Comparison of ENCODE assay signal across 27 mouse cellular contexts in genomic region chr5:27664111-27664510, GRCm38 (mm10).
DNase-seq lines count a peak whose midpoint lies in the region; ATAC-seq and TF ChIP-seq lines count a peak whose summit lies in the region.
"Had no signal": no experiment of that assay in that cellular context is flagged by ENCODE, and none has a peak within 500 bp of the region (broad histone marks: within the 10 kb centered on the region; RNA-seq: fewer than 3 reads in every experiment).

No protein-coding gene starts in this region.

- no peak for TF ChIP-seq CTCF in liver, embryonic 14.5 days (IDR thresholded peaks at IDR 0.05; ENCODE audit: low read depth)

- no peaks in the 10 kb centered on the region; the same call in 1 of the 2 replicates for H3K9me3 ChIP-seq in megakaryocyte, embryonic 14.5 days
- no peaks in the 10 kb centered on the region for H3K9me3 ChIP-seq in liver, embryonic 11.5 days (ENCODE audit: control insufficient read depth, low read length)
- H3K9me3 ChIP-seq in liver, embryonic 14.5 days (ENCODE audit: control insufficient read depth, low read length) = no peaks in the 10 kb centered on the region
- H3K9me3 ChIP-seq: forebrain, embryonic 12.5 days; forebrain, embryonic 15.5 days; G1E; heart, embryonic 10.5 days; heart, embryonic 13.5 days; hindbrain, embryonic 12.5 days; hindbrain, embryonic 15.5 days had no signal

- no peaks in the 10 kb centered on the region for H3K4me1 ChIP-seq in megakaryocyte, embryonic 14.5 days
- H3K4me1 ChIP-seq in liver, embryonic 11.5 days (replicated peaks; ENCODE audit: control insufficient read depth, insufficient read depth, low read length) = peaks cover 4% of the 10 kb centered on the region; the same call in 1 of the 2 replicates
- peaks cover 16 to 36% of the 10 kb centered on the region in 2 experiments for H3K4me1 ChIP-seq in liver, embryonic 14.5 days (replicated peaks; ENCODE audit: control insufficient read depth in 2 of 2, insufficient read depth in 2 of 2, low read length in 1 of 2)
- H3K4me1 ChIP-seq: forebrain, embryonic 12.5 days; forebrain, embryonic 15.5 days; heart, embryonic 10.5 days; hindbrain, embryonic 12.5 days; hindbrain, embryonic 15.5 days had no signal

- no peak overlapping the region for H3K27ac ChIP-seq in liver, embryonic 11.5 days (ENCODE audit: low read depth, low read length)
- peak overlapping the region; percentile 4; the same call in 1 of the 2 replicates for H3K27ac ChIP-seq in liver, embryonic 14.5 days
- H3K27ac ChIP-seq: forebrain, embryonic 12.5 days; forebrain, embryonic 15.5 days; heart, adult 2 months; heart, embryonic 10.5 days; heart, embryonic 13.5 days; hindbrain, embryonic 12.5 days; hindbrain, embryonic 15.5 days had no signal

- TF ChIP-seq EP300 in liver, embryonic 14.5 days (IDR thresholded peaks at IDR 0.05; ENCODE audit: low read depth) = peak; percentile 59

- WGBS in liver, embryonic 11.5 days = 73% methylated on average over 4 of the region's 4 CpGs
- WGBS in liver, embryonic 14.5 days (ENCODE audit: insufficient replicate concordance) = 48% methylated on average over 4 of the region's 4 CpGs

- no peaks in the 10 kb centered on the region for H3K27me3 ChIP-seq in megakaryocyte, embryonic 14.5 days (replicated peaks)
- no peaks in the 10 kb centered on the region for H3K27me3 ChIP-seq in liver, embryonic 11.5 days (replicated peaks; ENCODE audit: control insufficient read depth, insufficient read depth, low read length)
- H3K27me3 ChIP-seq in liver, embryonic 14.5 days (ENCODE audit: control insufficient read depth, insufficient read depth, low read length) = no peaks in the 10 kb centered on the region
- H3K27me3 ChIP-seq: CH12.LX; forebrain, embryonic 12.5 days; forebrain, embryonic 15.5 days; heart, embryonic 13.5 days; hindbrain, embryonic 12.5 days; hindbrain, embryonic 15.5 days; Patski had no signal

- no peak overlapping the region for H3K9ac ChIP-seq in liver, embryonic 11.5 days (ENCODE audit: low read depth, low read length)
- H3K9ac ChIP-seq in liver, embryonic 14.5 days (replicated peaks) = no peak overlapping the region
- H3K9ac ChIP-seq: forebrain, embryonic 12.5 days; forebrain, embryonic 15.5 days; heart, embryonic 13.5 days; hindbrain, embryonic 12.5 days; hindbrain, embryonic 15.5 days had no signal

- H3K4me2 ChIP-seq in liver, embryonic 11.5 days = no peak overlapping the region
- peak overlapping the region; percentile 23 for H3K4me2 ChIP-seq in liver, embryonic 14.5 days (ENCODE audit: low read depth)
- H3K4me2 ChIP-seq: forebrain, embryonic 12.5 days; forebrain, embryonic 15.5 days; heart, embryonic 13.5 days; hindbrain, embryonic 12.5 days; hindbrain, embryonic 15.5 days had no signal

- no peak for DNase-seq in liver, embryonic 11.5 days (ENCODE audit: low spot score)
- DNase-seq in liver, embryonic 14.5 days (ENCODE audit: low read depth in 3 of 3, low spot score in 3 of 3) = peak in 2 of 3 experiments; percentile 79 to 80
- DNase-seq in ovary, adult 18-20 months (ENCODE audit: low spot score) = no peak
- DNase-seq in cerebellum, adult 9-10 months = no peak
- DNase-seq in frontal cortex, adult 2 months (ENCODE audit: extremely low spot score in 1 of 2, low spot score in 1 of 2) = no peak
- DNase-seq: adrenal gland, postnatal 10 days; adrenal gland, postnatal 36 days; B cell, adult 2 months; cerebellum, adult 11 months; cerebellum, adult 2 months; cerebellum, postnatal 14 days; gastrocnemius, postnatal 10 days; gastrocnemius, postnatal 36 days; heart, adult 2 months; heart, postnatal 14 days; heart, postnatal 4 days had no signal

- no peaks in the 10 kb centered on the region for H3K36me3 ChIP-seq in megakaryocyte, embryonic 14.5 days (replicated peaks; ENCODE audit: low read length)
- no peaks in the 10 kb centered on the region for H3K36me3 ChIP-seq in liver, embryonic 11.5 days (ENCODE audit: control insufficient read depth, insufficient read depth, low read length)
- no peaks in the 10 kb centered on the region for H3K36me3 ChIP-seq in liver, embryonic 14.5 days (replicated peaks; ENCODE audit: control insufficient read depth, insufficient read depth, low read depth)
- H3K36me3 ChIP-seq: forebrain, embryonic 15.5 days; G1E; heart, embryonic 10.5 days; heart, embryonic 13.5 days had no signal

- ATAC-seq in megakaryocyte, adult 5-6 weeks (ENCODE audit: poor library complexity, severe bottlenecking) = no peak
- peak; percentile 84 for ATAC-seq in liver, embryonic 11.5 days (replicated peaks; ENCODE audit: low FRiP score)
- peak; percentile 87 for ATAC-seq in liver, embryonic 14.5 days (ENCODE audit: insufficient read depth)
- ATAC-seq: forebrain, embryonic 15.5 days; Patski had no signal

- H3K4me3 ChIP-seq in megakaryocyte, embryonic 14.5 days (replicated peaks) = peak overlapping the region; percentile 12
- H3K4me3 ChIP-seq in liver, embryonic 11.5 days (ENCODE audit: low read depth, low read length) = no peak overlapping the region
- no peak overlapping the region for H3K4me3 ChIP-seq in liver, embryonic 14.5 days (ENCODE audit: insufficient read depth in 1 of 2, low read depth in 2 of 2, low read length in 2 of 2)
- H3K4me3 ChIP-seq: forebrain, embryonic 12.5 days; forebrain, embryonic 15.5 days; heart, adult 2 months; heart, embryonic 10.5 days; heart, embryonic 13.5 days; hindbrain, embryonic 12.5 days; hindbrain, embryonic 15.5 days had no signal

Comparison
In these comparisons a context has a peak if more than half of its experiments do, and no peak if none do; other contexts are left out.
1. DNase-seq: peak in liver, embryonic 14.5 days (2 of 3); none in liver, embryonic 11.5 days (single experiment), ovary, adult 18-20 months (single experiment), cerebellum, adult 9-10 months (single experiment) and frontal cortex, adult 2 months (0 of 2).